Mouse (Mus musculus) MEL (cell line): ENCODE measurements at regions not wholly inside any gene's neighbourhood (a gene's known extent, or its start where the extent isn't known, plus 50 kb on each side); places are given as distances from the start of the nearest gene placed in this dataset.

Experiments used
- DNase-seq: peaks from one replicate; pipeline ENCODE4 v3.0.0; 2011; ENCODE audit warnings: low read depth, low spot score
- H3K27ac ChIP-seq: 2 replicates; pipeline ENCODE4 v1.5.1; 2012; ENCODE audit warnings: low read depth, mild to moderate bottlenecking, control low read depth, low read length, moderate library complexity; ENCODE audit not compliant: control insufficient read depth
- H3K27me3 ChIP-seq, 2 experiments: fragments of 150-350 bp in 1 of 2; sonication (generic) in 1 of 2; 2 replicates each; pipeline ENCODE4 v1.6.1; 2012; ENCODE audit warnings: low read length in 2 of 2, mild to moderate bottlenecking in 2 of 2, improper control_type of control experiment in 1 of 2, moderate library complexity in 1 of 2; ENCODE audit not compliant: insufficient read depth in 2 of 2, control insufficient read depth in 1 of 2
- H3K36me3 ChIP-seq, 2 experiments: 2 replicates each; pipeline ENCODE4 v1.6.1; 2012 to 2014; ENCODE audit warnings: low read length in 2 of 2, improper control_type of control experiment in 1 of 2, inconsistent platforms in 1 of 2, mild to moderate bottlenecking in 1 of 2; ENCODE audit not compliant: insufficient read depth in 2 of 2, control insufficient read depth in 1 of 2
- H3K4me1 ChIP-seq, 2 experiments: fragments of 150-350 bp in 1 of 2; sonication (generic) in 1 of 2; 2 replicates each; pipeline ENCODE4 v1.6.1; 2012; ENCODE audit warnings: low read length in 2 of 2, improper control_type of control experiment in 1 of 2, mild to moderate bottlenecking in 1 of 2; ENCODE audit not compliant: insufficient read depth in 2 of 2, control insufficient read depth in 1 of 2
- H3K4me3 ChIP-seq, 2 experiments: fragments of 150-350 bp in 1 of 2; sonication (generic) in 1 of 2; 2 replicates each; pipeline ENCODE4 v1.5.1; 2012; ENCODE audit warnings: low read depth in 2 of 2, low read length in 2 of 2, mild to moderate bottlenecking in 2 of 2, moderate library complexity in 2 of 2, control low read depth in 1 of 2, improper control_type of control experiment in 1 of 2; ENCODE audit not compliant: control insufficient read depth in 1 of 2, insufficient read depth in 1 of 2
- H3K79me2 ChIP-seq: 2 replicates; pipeline ENCODE4 v1.6.1; 2012; ENCODE audit warnings: mild to moderate bottlenecking, low read length, moderate library complexity; ENCODE audit not compliant: control insufficient read depth, poor library complexity, insufficient read depth
- H3K9ac ChIP-seq: 2 replicates; pipeline ENCODE4 v1.6.1; 2012; ENCODE audit warnings: low read depth, mild to moderate bottlenecking, control low read depth, low read length, moderate library complexity; ENCODE audit not compliant: control insufficient read depth, poor library complexity, severe bottlenecking
- H3K9me3 ChIP-seq: fragments of 150-350 bp; sonication (generic); replicated peaks from 2 replicates; pipeline ENCODE4 v1.6.1; 2012; ENCODE audit warnings: mild to moderate bottlenecking, low read length, improper control_type of control experiment, moderate library complexity; ENCODE audit not compliant: insufficient read depth
- BHLHE40 ChIP-seq: IDR thresholded peaks from 2 replicates; pipeline ENCODE4 v1.6.1; 2012; ENCODE audit warnings: low read depth, mild to moderate bottlenecking, inconsistent platforms, low read length, improper control_type of control experiment, borderline replicate concordance
- CHD1 ChIP-seq: IDR thresholded peaks from 2 replicates; pipeline ENCODE4 v1.6.1; 2012; ENCODE audit warnings: low read depth, mild to moderate bottlenecking, inconsistent platforms, low read length, improper control_type of control experiment
- CHD2 ChIP-seq: IDR thresholded peaks from 2 replicates; pipeline ENCODE4 v1.6.1; 2011; ENCODE audit warnings: low read length, improper control_type of control experiment
- CTCF ChIP-seq, 3 experiments: IDR thresholded peaks in 2 of 3; conservative IDR thresholded peaks in 1 of 3; 2 replicates each; pipeline ENCODE4 v1.5.1; 2011 to 2012; ENCODE audit warnings: low read length in 3 of 3, low read depth in 2 of 3, mild to moderate bottlenecking in 2 of 3, improper control_type of control experiment in 1 of 3, inconsistent platforms in 1 of 3, mixed read lengths in 1 of 3, moderate library complexity in 1 of 3; ENCODE audit not compliant: control insufficient read depth in 1 of 3, insufficient read depth in 1 of 3, poor library complexity in 1 of 3, severe bottlenecking in 1 of 3
- E2F4 ChIP-seq: IDR thresholded peaks from 2 replicates; pipeline ENCODE4 v1.6.1; 2011; ENCODE audit warnings: low read depth, low read length, improper control_type of control experiment, borderline replicate concordance
- EP300 ChIP-seq, 2 experiments: IDR thresholded peaks; 2 replicates each; pipeline ENCODE4 v1.6.1; 2011; ENCODE audit warnings: improper control_type of control experiment in 2 of 2, low read length in 2 of 2, low read depth in 1 of 2, mild to moderate bottlenecking in 1 of 2
- ETS1 ChIP-seq: IDR thresholded peaks from 2 replicates; pipeline ENCODE4 v1.6.1; 2012; ENCODE audit warnings: low read depth, mild to moderate bottlenecking, inconsistent platforms, low read length, improper control_type of control experiment, moderate library complexity
- GABPA ChIP-seq: IDR thresholded peaks from 2 replicates; pipeline ENCODE4 v1.6.1; 2012; ENCODE audit warnings: low read depth, mild to moderate bottlenecking, inconsistent platforms, low read length, improper control_type of control experiment, moderate library complexity
- GATA1 ChIP-seq: IDR thresholded peaks from 2 replicates; pipeline ENCODE4 v1.6.1; 2011; ENCODE audit warnings: low read depth, low read length, improper control_type of control experiment
- HCFC1 ChIP-seq: IDR thresholded peaks from 2 replicates; pipeline ENCODE4 v1.6.1; 2012; ENCODE audit warnings: low read depth, mild to moderate bottlenecking, inconsistent platforms, low read length, improper control_type of control experiment, moderate library complexity
- KAT2A ChIP-seq: conservative IDR thresholded peaks from 2 replicates; pipeline ENCODE4 v1.6.1; 2012; ENCODE audit warnings: low read depth, low read length, improper control_type of control experiment, inconsistent platforms
- MAX ChIP-seq: IDR thresholded peaks from 2 replicates; pipeline ENCODE4 v1.6.1; 2011; ENCODE audit warnings: low read length, improper control_type of control experiment
- MXI1 ChIP-seq: IDR thresholded peaks from 2 replicates; pipeline ENCODE4 v1.6.1; 2011; ENCODE audit warnings: mild to moderate bottlenecking, low read depth, low read length, improper control_type of control experiment
- MYB ChIP-seq: IDR thresholded peaks from 2 replicates; pipeline ENCODE4 v1.6.1; 2011; ENCODE audit warnings: mild to moderate bottlenecking, low read depth, low read length, improper control_type of control experiment
- NELFE ChIP-seq: IDR thresholded peaks from 2 replicates; pipeline ENCODE4 v1.6.1; 2011; ENCODE audit warnings: low read depth, low read length, improper control_type of control experiment
- NRF1 ChIP-seq: IDR thresholded peaks from 2 replicates; pipeline ENCODE4 v1.6.1; 2014; ENCODE audit warnings: low read depth, mild to moderate bottlenecking, inconsistent platforms, low read length, improper control_type of control experiment, moderate library complexity; ENCODE audit not compliant: poor library complexity, insufficient read depth, severe bottlenecking
- POLR2A ChIP-seq, 2 experiments: IDR thresholded peaks; 2 replicates each; pipeline ENCODE4 v1.6.1; 2011 to 2012; ENCODE audit warnings: low read length in 2 of 2, mild to moderate bottlenecking in 2 of 2, control low read depth in 1 of 2, improper control_type of control experiment in 1 of 2, low read depth in 1 of 2, moderate library complexity in 1 of 2; ENCODE audit not compliant: control insufficient read depth in 1 of 2, insufficient read depth in 1 of 2, poor library complexity in 1 of 2
- POLR2AphosphoS2 ChIP-seq: IDR thresholded peaks from 2 replicates; pipeline ENCODE4 v1.6.1; 2011; ENCODE audit warnings: low read length, improper control_type of control experiment
- POLR2AphosphoS5 ChIP-seq: IDR thresholded peaks from 2 replicates; pipeline ENCODE4 v1.6.1; 2012; ENCODE audit warnings: low read depth, borderline replicate concordance, mild to moderate bottlenecking, inconsistent platforms, low read length, moderate library complexity, mixed read lengths
- RAD21 ChIP-seq: IDR thresholded peaks from 2 replicates; pipeline ENCODE4 v1.6.1; 2011; ENCODE audit warnings: mild to moderate bottlenecking, low read depth, low read length, improper control_type of control experiment
- SMC3 ChIP-seq: IDR thresholded peaks from 2 replicates; pipeline ENCODE4 v1.6.1; 2011; ENCODE audit warnings: low read depth, low read length, improper control_type of control experiment
- TBP ChIP-seq: IDR thresholded peaks from 2 replicates; pipeline ENCODE4 v1.8.0; 2011; ENCODE audit warnings: low read depth, low read length, improper control_type of control experiment
- TCF12 ChIP-seq: IDR thresholded peaks from 2 replicates; pipeline ENCODE4 v1.6.1; 2014; ENCODE audit warnings: low read depth, mild to moderate bottlenecking, inconsistent platforms, low read length, improper control_type of control experiment, moderate library complexity
- USF2 ChIP-seq, 2 experiments: IDR thresholded peaks; 2 replicates each; pipeline ENCODE4 v1.6.1; 2011 to 2012; ENCODE audit warnings: improper control_type of control experiment in 2 of 2, low read length in 2 of 2, borderline replicate concordance in 1 of 2, inconsistent platforms in 1 of 2, low read depth in 1 of 2, mild to moderate bottlenecking in 1 of 2; ENCODE audit not compliant: insufficient read depth in 1 of 2
- ZKSCAN1 ChIP-seq: IDR thresholded peaks from 2 replicates; pipeline ENCODE4 v1.6.1; 2012; ENCODE audit warnings: low read depth, mild to moderate bottlenecking, inconsistent platforms, low read length, improper control_type of control experiment, moderate library complexity
- ZMIZ1 ChIP-seq: IDR thresholded peaks from 2 replicates; pipeline ENCODE4 v1.6.1; 2012; ENCODE audit warnings: low read depth, mild to moderate bottlenecking, inconsistent platforms, low read length, improper control_type of control experiment, moderate library complexity
- ZNF384 ChIP-seq: IDR thresholded peaks from 2 replicates; pipeline ENCODE4 v1.6.1; 2012; ENCODE audit warnings: low read depth, mild to moderate bottlenecking, inconsistent platforms, low read length, improper control_type of control experiment

DNA sequence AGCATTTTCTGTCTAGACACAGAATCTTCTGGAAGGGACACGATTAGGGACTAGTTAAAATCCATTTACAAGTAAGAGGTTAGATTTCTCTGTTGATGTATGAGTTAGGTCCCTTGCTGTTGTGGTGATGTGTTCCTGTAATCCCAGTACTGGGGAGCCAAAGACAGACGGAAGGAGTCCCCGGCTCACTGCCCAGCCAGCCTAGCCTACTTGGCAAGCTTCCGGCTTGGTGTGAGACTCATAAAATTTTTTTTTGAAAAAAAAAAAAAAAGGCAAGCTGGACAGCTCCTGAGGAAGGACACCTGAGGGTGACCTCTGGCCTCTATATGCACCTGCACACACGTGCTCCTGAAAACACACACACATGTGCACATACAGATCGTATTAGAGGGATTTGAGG is 76.7 kb upstream of the Slc22a12 start:
- H3K4me1 ChIP-seq = no peaks in the 10 kb centered on the region
- no peak for TF ChIP-seq CHD1
- no peak for TF ChIP-seq POLR2AphosphoS5
- no peak for TF ChIP-seq CHD2
- TF ChIP-seq MAX = no peak
- TF ChIP-seq KAT2A = no peak
- no peak for TF ChIP-seq MXI1
- TF ChIP-seq BHLHE40 = no peak
- no peak for TF ChIP-seq ZKSCAN1
- TF ChIP-seq NRF1 = no peak
- TF ChIP-seq ZMIZ1 = no peak
- TF ChIP-seq EP300 (IDR thresholded peaks at IDR 0.05; ENCODE audit: low read depth in 1 of 2, low read length in 2 of 2) = no peak
- no peak for TF ChIP-seq TBP
- no peak for TF ChIP-seq POLR2A (IDR thresholded peaks at IDR 0.05; ENCODE audit: control insufficient read depth in 1 of 2, insufficient read depth in 1 of 2, low read depth in 1 of 2, low read length in 2 of 2, poor library complexity in 1 of 2)
- TF ChIP-seq MYB = no peak
- TF ChIP-seq SMC3 = no peak
- TF ChIP-seq TCF12 = no peak
- TF ChIP-seq GABPA = no peak
- TF ChIP-seq ZNF384 = no peak
- TF ChIP-seq E2F4 = no peak
- no peaks in the 10 kb centered on the region for H3K79me2 ChIP-seq
- H3K9ac ChIP-seq = no peak overlapping the region
- no peaks in the 10 kb centered on the region for H3K36me3 ChIP-seq
- H3K9me3 ChIP-seq = no peaks in the 10 kb centered on the region
- H3K27me3 ChIP-seq = peaks cover 2 to 3% of the 10 kb centered on the region in 2 experiments; a peak in 3 of 4 replicates
- H3K4me3 ChIP-seq = no peak overlapping the region
- H3K27ac ChIP-seq = no peak overlapping the region
- no peak for DNase-seq

DNA sequence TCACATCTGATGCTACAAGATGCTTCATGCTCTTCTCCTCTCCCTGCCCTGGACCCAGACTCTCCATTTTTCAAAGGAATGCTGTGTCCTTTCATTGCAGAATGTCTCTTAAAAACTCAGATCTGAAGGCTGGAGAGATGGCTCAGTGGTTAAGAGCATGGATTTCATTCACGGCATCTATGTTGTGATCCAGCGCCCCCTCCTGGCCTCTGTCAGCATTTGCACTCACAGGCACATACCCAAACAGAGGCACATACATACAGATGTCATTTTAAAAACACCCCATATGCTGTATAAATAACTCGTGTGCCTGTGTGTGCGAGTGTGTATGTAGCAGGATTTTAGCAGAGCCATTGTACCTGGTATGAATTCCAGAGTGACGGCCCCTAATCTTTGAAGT is 73.8 kb upstream of the Slc22a12 start:
- H3K4me1 ChIP-seq = no peaks in the 10 kb centered on the region; a peak in 1 of 4 replicates
- H3K4me3 ChIP-seq = no peak overlapping the region
- H3K27me3 ChIP-seq = no peaks in the 10 kb centered on the region; a peak in 2 of 4 replicates
- peak; percentile 24 for DNase-seq
- no peaks in the 10 kb centered on the region for H3K9me3 ChIP-seq
- no peaks in the 10 kb centered on the region for H3K79me2 ChIP-seq
- TF ChIP-seq USF2 (IDR thresholded peaks at IDR 0.05; ENCODE audit: borderline replicate concordance in 1 of 2, insufficient read depth in 1 of 2, low read depth in 1 of 2, low read length in 2 of 2) = no peak
- no peak for TF ChIP-seq ETS1
- no peak for TF ChIP-seq POLR2AphosphoS2
- TF ChIP-seq HCFC1 = no peak
- TF ChIP-seq GATA1 = no peak
- TF ChIP-seq CTCF (IDR thresholded peaks at IDR 0.05 in 2 of 3, conservative IDR thresholded peaks at IDR 0.05 in 1 of 3; ENCODE audit: control insufficient read depth in 1 of 3, insufficient read depth in 1 of 3, low read depth in 2 of 3, low read length in 3 of 3, poor library complexity in 1 of 3, severe bottlenecking in 1 of 3) = peak; percentile 13 to 44 (median 36); a peak in 4 of 6 replicates
- no peak for TF ChIP-seq NELFE
- TF ChIP-seq RAD21 = peak; percentile 19
- TF ChIP-seq SMC3 = peak; percentile 13; the same call in 1 of the 2 replicates
- H3K9ac ChIP-seq = no peak overlapping the region
- H3K27ac ChIP-seq = no peak overlapping the region
- no peaks in the 10 kb centered on the region for H3K36me3 ChIP-seq
